Mouse (Mus musculus): ENCODE measurements around the gene Tnfsf12.
"Not testable (repeated sequence)": the region's sequence is repeated elsewhere in the genome, so short reads cannot be mapped to it uniquely, and the experiment has no call there.

Gene Tnfsf12

GRCm38 (mm10) chr11:69703814-69704612 lies 8.4 kb upstream of the Tnfsf12 start:
- DNase-seq, result no peak

GRCm38 (mm10) chr11:69703381-69703780 lies 7.7 kb upstream of the Tnfsf12 start:
- DNase-seq, result not testable (repeated sequence)

- DNase-seq, result not testable (repeated sequence)
Measured at GRCm38 (mm10) chr11:69702886-69703285, 7.2 kb upstream of the Tnfsf12 start.

GRCm38 (mm10) chr11:69699595-69699994 lies 3.9 kb upstream of the Tnfsf12 start:
- DNase-seq, result no peak

GRCm38 (mm10) chr11:69698574-69698973 lies 2.9 kb upstream of the Tnfsf12 start:
- DNase-seq, result no peak

- DNase-seq, result no peak
Measured at GRCm38 (mm10) chr11:69697396-69697795, 1.7 kb upstream of the Tnfsf12 start.

GRCm38 (mm10) chr11:69695046-69695360 lies 646 bp downstream of the Tnfsf12 start:
- DNase-seq, result no peak

- DNase-seq, result no peak
Measured at GRCm38 (mm10) chr11:69693421-69693965, 2.2 kb downstream of the Tnfsf12 start.

- DNase-seq, result no peak
Measured at GRCm38 (mm10) chr11:69692863-69693262, 2.8 kb downstream of the Tnfsf12 start.

- DNase-seq, result no peak
Measured at GRCm38 (mm10) chr11:69692196-69692811, 3.3 kb downstream of the Tnfsf12 start.

GRCm38 (mm10) chr11:69689891-69690290 lies 5.8 kb downstream of the Tnfsf12 start:
- DNase-seq, result no peak

- no peak for DNase-seq
Measured at GRCm38 (mm10) chr11:69687061-69687460, 8.6 kb downstream of the Tnfsf12 start.

- no peak for DNase-seq
Measured at GRCm38 (mm10) chr11:69686377-69686776, 9.3 kb downstream of the Tnfsf12 start.

GRCm38 (mm10) chr11:69685526-69686148 lies 10.0 kb downstream of the Tnfsf12 start, which contains the start of gene Tnfsf13:
Gene Tnfsf13, minus strand, starts transcription at chr11:69685784.
- DNase-seq, result no peak

GRCm38 (mm10) chr11:69684936-69685335 lies 10.7 kb downstream of the Tnfsf12 start:
- DNase-seq, result no peak

- DNase-seq, result no peak
Measured at GRCm38 (mm10) chr11:69684128-69684745, 11.4 kb downstream of the Tnfsf12 start.

- no peak for DNase-seq
Measured at GRCm38 (mm10) chr11:69683576-69683975, 12.1 kb downstream of the Tnfsf12 start.

GRCm38 (mm10) chr11:69682840-69683533 lies 12.7 kb downstream of the Tnfsf12 start:
- peak; percentile 93 for DNase-seq

GRCm38 (mm10) chr11:69682209-69682839 lies 13.3 kb downstream of the Tnfsf12 start:
- no peak for DNase-seq

- peak; percentile 99 for DNase-seq
Measured at GRCm38 (mm10) chr11:69681314-69682208, 14.1 kb downstream of the Tnfsf12 start, which contains the start of gene Senp3. Gene Senp3, minus strand, starts transcription at chr11:69682084.
